Mouse (Mus musculus): ENCODE results near the gene Tlnrd1. TPM values are rescaled to one million over a fixed set of nuclear protein-coding genes. Genes with fewer than 3 reads are reported as not detected.

The Tlnrd1 gene
- total RNA-seq, 1 experiment from 2014 or later = 7.2 TPM

GRCm38 (mm10) chr7:83885835-83886234 is 1.7 kb upstream of the Tlnrd1 start:
- no peak; the same call in 1 of the 2 replicates for ATAC-seq (replicated peaks; ENCODE audit: low read depth, poor library complexity, severe bottlenecking)

DNA sequence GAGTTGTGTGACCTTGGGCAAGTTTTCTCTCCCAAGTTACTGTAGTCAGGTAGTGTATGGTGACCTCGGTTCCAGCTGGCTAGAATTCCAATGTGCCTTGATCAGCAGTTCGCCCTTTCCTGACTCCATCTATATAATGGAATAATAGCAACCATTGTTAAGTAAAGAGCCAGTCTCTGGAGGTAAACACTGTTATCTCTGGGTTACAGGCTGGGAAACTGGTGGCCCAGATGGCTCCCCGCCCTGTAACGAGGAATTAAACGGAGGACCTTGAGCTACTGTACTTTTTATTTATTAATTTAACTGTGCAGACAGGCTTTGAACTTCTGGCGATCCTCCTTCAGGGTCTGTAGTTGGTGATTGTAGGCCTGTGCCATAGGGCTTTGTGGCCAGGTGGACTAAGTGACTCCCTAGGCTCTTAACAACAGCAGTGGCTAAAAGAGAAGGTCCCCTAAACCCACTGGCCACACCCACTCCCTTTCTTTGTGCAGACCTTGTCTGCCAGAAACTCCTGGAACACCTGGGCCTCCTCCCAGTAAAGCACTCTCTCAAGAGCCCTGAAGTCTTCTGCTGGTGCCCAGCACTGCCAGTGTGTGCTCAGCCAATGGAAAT is 922 bp upstream of the Tlnrd1 start:
- ATAC-seq (replicated peaks; ENCODE audit: low read depth, poor library complexity, severe bottlenecking) = peak; percentile 19; the same call in 1 of the 2 replicates

DNA sequence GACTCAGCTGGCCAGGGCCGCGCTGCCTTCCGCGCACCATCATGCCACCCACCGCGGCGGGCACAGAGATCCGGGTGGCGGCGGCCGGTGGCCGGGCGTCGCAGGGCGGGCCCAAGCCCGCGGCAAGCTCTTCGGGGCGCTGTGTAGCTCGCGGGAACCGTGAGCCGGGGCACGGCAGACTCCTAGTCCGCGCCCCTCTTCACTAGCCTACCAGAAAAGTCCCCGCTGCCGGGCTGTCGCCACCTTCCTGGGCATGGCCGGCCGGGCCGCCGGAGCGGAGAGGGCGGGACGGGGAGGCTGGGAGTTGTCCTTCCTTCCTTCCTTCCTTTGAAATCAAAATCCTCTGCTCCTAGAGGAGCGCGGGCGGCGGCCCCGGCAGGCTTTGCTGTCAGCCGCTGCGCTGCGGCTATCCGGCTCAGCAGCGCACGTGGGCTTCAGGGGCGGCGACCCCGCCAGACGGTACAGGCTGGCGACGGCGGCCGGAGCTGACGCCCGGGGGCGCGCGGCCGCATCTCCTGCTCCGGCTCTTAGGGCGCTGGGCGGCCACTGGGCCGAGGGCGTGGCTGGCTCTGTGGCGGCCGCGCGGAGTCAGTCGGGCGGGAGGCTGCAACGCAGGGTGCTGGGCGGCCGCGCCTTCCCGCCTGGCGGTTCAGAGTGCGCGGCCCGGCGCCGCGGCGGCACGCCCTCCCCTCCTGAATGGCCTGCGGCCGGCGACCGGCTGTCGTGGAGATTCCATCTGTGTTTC is 657 bp downstream of the Tlnrd1 start:
- peak; percentile 12 for ATAC-seq (replicated peaks; ENCODE audit: low read depth, poor library complexity, severe bottlenecking)

GRCm38 (mm10) chr7:83882633-83883275 is 1.4 kb downstream of the Tlnrd1 start:
- ATAC-seq (replicated peaks; ENCODE audit: low read depth, poor library complexity, severe bottlenecking) = peak; percentile 7; the same call in 1 of the 2 replicates

GRCm38 (mm10) chr7:83882150-83882632 is 1.9 kb downstream of the Tlnrd1 start:
- ATAC-seq (replicated peaks; ENCODE audit: low read depth, poor library complexity, severe bottlenecking) = no peak

- no peak for ATAC-seq (replicated peaks; ENCODE audit: low read depth, poor library complexity, severe bottlenecking)
Observed at GRCm38 (mm10) chr7:83878676-83879448, 5.2 kb downstream of the Tlnrd1 start.

GRCm38 (mm10) chr7:83877088-83877487 is 7.0 kb downstream of the Tlnrd1 start:
- no peak for ATAC-seq (replicated peaks; ENCODE audit: low read depth, poor library complexity, severe bottlenecking)

- ATAC-seq (replicated peaks; ENCODE audit: low read depth, poor library complexity, severe bottlenecking) = no peak
Observed at GRCm38 (mm10) chr7:83869839-83870543, 14.1 kb downstream of the Tlnrd1 start.

GRCm38 (mm10) chr7:83868200-83868599 is 15.9 kb downstream of the Tlnrd1 start:
- ATAC-seq (replicated peaks; ENCODE audit: low read depth, poor library complexity, severe bottlenecking) = no peak

DNA sequence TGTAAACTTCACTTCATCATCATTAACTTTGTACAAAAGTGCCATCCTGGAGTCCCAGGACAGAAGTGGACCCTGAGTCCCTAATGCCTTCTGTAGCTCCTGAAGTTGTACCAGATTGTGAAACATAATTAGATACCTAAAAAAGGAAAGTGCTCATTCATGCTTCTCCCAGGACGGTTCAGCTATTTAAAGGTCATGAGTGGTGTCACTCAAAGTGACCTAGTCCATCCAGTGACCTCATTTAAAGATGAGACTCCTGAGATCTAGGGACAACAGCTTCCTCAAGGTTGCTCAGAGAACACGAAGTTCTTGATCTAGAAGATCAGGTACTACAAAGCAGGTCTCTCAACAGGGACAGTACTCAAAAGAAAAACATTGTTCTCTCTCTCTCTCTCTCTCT is 20.6 kb downstream of the Tlnrd1 start:
- ATAC-seq (replicated peaks; ENCODE audit: low read depth, poor library complexity, severe bottlenecking) = no peak

DNA sequence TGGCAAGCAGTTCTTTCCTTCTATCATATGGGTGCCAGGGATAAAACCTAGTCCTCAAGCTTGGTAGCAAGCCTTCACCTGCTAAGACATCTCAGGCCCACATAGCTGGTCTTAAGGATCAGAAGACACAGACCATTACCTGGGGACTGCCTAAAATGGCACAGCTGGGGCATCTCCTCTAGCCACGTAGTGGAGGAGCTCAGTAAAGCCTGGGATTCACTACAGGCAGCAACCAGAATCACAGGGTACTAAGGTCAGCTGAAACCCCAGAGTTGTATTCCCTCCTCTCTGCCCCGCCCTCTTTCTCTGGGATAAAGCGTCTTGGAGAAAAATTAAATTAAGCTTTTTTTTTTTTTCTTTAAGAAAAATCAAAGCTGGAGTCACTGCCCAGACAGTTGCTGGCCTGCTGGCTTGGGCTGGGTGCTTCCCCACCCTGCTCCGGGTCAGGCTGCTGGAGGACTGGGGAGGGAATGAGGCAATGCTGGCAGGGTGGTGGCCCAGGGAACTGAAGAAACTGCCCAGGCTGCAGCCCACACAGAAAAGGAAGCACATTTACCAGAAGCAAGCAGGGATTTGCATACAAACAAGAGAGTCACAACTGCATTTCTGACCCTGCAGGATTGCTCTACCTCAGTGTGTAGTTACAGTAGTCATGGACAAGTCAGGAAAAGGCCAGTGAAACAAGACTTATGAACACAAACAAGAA is 24.6 kb downstream of the Tlnrd1 start:
- ATAC-seq (replicated peaks; ENCODE audit: low read depth, poor library complexity, severe bottlenecking) = peak; percentile 65; the same call in 1 of the 2 replicates

GRCm38 (mm10) chr7:83857921-83858320 is 26.2 kb downstream of the Tlnrd1 start:
- ATAC-seq (replicated peaks; ENCODE audit: low read depth, poor library complexity, severe bottlenecking) = no peak

- ATAC-seq (replicated peaks; ENCODE audit: low read depth, poor library complexity, severe bottlenecking) = no peak
Observed at GRCm38 (mm10) chr7:83857208-83857488, 27.0 kb downstream of the Tlnrd1 start.

DNA sequence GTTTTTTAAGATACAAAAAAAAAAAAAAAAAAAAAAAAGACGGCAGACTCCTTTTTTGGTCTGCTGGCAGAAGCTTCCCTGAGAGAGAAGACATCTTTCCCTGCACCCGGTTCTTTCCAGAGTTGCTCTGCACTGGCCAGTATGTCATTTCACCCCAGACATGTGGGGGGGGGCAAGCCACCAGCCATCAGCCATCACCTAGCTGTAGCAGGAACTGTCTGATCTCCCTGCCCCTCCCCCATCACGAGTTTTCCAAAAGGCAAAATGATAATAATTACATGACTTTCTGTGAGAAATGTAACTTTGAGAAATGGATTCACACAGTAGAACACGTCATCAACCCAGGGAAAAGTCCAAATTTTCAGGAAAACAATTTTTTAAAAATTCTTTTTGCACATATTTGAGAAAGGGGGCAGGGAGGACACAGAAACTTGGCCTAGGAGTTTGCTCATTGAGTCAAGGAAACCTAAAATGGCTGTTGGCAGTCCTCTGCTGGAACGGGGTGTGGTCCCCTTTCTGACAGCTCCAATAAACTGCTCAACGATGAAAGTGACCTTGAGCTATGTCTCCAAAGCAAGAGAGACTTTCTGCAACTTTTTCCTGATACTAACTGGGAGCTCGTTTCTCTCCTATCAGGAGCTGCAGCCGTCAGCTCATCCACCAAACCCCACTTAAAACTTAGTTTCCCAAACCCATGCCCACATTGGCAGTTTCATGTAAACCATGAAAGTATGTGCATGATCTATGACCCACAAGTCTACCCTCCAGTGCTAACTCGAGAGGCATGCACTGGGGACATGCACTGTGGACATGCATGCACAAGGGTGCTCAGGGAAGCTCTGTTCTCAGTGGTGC is 27.5 kb downstream of the Tlnrd1 start:
- no peak for ATAC-seq (replicated peaks; ENCODE audit: low read depth, poor library complexity, severe bottlenecking)

GRCm38 (mm10) chr7:83855203-83855602 is 28.9 kb downstream of the Tlnrd1 start:
- ATAC-seq (replicated peaks; ENCODE audit: low read depth, poor library complexity, severe bottlenecking) = no peak

GRCm38 (mm10) chr7:83852381-83853380 is 31.4 kb downstream of the Tlnrd1 start:
- ATAC-seq (replicated peaks; ENCODE audit: low read depth, poor library complexity, severe bottlenecking) = no peak
